Mouse (Mus musculus): ENCODE results near the gene Frrs1l. TPM values are rescaled to one million over a fixed set of nuclear protein-coding genes. Genes with fewer than 3 reads are reported as not detected.

Gene Frrs1l
- total RNA-seq, 2 experiments from 2014 or later: 0.04 to 0.11 TPM

DNA sequence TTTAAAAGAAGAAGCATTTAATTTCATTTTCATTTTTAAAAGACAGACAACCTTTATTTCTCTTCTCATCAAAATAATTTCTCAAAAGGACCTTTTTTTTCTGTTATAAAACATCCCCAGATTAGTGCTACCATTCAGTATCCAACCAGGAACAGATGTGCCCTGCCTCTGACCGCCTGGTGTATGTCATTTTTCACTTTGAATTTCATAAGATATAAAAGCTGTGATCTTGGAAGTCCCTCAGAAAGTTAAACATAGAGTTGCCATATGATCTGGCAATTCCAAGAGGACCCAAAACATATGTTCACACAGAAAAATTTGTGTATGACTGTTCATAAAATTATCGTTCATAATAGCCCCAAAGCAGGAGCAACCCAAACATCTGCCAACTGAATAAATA is 1.8 kb upstream of the Frrs1l start:
- DNase-seq: no peak
- intact Hi-C loops (cut with DNase I; ENCODE audit: low total_unique reads): no loop called here

DNA sequence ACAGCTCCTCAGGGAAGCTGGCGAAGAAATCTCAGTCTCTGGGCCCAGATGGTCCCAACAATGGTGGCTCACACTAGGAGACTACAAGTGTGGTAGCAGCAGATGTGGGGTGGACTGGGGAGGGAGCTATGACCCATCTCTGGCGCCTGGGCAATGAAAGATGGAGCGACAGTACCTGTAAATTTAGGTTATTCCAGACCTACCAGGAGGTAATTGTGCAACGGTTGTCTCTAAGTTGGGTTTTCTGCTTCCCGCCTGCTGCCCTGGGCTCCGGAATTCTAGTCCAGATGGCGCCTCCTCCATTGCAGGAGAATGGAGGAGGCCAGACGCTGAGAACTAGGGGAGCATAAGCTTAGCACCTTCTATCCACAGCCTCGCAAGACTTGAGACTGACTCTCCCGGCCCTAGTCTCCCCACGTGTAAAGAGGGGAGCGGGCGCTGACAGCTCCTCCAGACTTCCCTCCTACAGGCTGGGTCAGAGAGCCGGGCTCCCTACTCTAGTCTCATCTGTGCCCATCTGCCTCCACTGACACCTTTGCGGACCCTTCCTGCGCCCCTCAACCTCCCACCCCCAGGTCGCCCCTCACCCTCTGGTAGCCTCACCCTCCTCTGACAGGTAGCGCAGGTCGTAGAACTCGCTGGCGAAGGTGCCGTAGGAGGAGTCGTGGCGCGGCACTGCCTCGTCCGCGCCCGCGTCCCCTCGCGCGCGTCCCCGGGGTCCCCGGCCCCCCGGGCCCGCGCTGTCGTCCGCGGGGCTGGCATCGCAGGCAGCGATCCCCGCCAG is 568 bp downstream of the Frrs1l start:
- intact Hi-C loops (cut with DNase I; ENCODE audit: low total_unique reads): no loop called here
- DNase-seq: no peak

DNA sequence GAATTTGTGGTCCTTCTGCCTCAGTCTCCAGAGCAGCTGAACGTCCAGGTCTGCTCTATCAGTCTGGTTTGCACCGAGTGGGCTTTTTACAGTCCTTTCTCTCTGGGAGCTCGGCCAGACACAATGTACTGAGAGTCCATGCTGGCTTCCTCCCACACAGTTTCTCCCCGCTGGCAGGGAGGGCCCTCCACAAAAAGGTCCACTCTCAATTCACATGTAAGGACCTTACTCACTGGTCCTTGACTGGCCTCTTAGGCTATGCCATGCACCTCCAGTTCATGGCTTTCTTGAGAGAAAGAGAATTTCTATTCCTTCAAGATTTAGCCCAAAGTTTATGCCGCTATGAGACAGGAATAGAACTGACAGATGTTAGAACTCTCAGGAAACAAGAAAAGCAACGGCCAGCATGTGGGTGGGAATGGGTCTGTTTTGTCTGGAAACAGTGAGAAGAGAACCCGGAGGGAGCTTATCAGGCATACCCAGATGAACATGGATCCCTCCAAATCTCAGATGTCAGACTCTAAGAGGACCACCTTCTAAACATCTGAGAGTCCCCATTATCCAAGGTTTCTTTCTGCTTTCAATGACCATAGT is 24.5 kb downstream of the Frrs1l start:
- no peak for DNase-seq
- intact Hi-C loops (cut with DNase I; ENCODE audit: low total_unique reads): no loop called here

DNA sequence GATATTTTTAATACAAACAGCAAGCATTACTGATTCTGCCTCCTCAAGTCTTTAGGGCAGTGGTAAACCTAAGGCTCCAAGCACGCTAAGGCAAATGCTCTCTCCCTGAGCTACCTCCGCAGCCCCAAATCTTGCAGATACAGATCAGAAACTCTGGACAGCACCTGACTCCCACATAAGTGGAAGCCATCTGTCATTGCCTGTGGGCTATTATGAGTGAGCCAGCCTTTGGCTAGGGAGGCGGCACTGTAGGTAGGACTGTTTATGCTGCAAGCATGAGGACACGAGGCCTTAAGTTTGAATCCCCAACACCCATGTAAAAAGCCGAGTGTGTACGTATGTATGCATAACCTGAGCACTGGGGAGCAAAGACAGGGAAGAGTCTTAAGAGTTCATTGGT is 26.5 kb downstream of the Frrs1l start:
- intact Hi-C loops (cut with DNase I; ENCODE audit: low total_unique reads): no loop called here
- DNase-seq: no peak

DNA sequence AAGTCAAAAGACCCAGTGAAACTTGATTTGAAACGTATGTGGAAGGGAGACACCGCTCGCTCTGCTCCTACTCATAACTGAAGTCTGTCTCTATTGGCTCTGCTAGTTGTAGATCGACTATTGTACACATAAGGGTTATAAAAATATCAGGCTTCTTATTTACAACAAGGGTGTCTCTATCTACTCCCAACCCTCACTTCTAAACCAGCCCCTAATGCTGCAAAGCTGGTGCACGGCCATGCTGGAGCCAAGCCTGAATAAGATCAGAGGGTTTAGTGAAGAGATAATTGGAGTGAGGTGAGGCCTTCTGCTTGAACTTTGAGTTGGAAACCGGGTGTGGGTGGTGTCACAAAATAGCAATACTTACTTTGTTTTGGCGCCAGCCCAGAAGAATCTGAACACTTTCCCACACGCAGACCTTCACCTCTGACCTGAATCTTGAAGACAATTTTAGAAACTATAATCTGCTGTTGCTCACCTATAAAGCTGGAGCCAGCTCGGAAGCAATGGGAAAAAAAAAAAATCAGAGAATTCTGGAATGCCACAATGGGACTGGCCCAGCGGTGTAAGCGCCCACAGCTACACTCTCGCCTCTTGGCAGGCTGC is 28.8 kb downstream of the Frrs1l start:
- no peak for DNase-seq
- intact Hi-C loops (cut with DNase I; ENCODE audit: low total_unique reads): no loop called here

DNA sequence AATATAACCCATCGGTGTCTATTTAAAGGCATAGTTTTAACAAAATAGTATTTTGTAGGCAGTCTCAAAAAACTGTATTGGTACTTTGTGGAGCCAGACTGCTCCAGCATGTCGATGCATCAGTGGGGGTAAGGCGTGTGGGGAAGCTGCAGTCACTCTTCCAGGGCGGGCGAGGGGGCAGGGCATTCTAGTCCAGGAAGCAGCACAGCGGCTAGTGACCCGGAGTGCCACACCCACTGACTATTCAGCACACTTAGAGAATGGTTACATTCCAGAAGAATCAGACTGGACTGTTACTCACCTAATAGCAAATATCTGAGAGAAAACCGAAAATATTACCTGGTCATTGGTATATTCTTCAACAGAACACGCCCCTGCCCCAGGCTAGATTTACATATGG is 32.7 kb downstream of the Frrs1l start:
- intact Hi-C loops (cut with DNase I; ENCODE audit: low total_unique reads): no loop called here

DNA sequence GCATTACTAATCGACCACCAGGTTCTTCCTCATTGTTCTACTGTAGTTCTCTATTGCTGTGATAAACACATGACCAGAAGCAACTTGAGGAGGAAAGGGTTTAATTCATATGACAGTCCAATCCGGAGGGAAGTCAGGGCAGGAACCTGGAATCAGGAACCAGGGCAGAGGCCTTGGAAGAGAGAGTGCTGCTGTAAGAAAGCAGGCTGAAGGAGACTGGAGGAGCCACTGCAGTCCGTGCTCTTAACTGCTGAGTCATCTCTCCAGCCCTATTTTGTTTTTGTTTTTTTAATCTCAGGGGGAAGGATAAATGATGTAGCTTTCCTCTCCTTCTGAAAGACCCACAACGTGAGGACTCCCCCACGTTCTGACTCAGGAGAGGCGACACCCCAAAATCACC is 37.0 kb downstream of the Frrs1l start:
- intact Hi-C loops (cut with DNase I; ENCODE audit: low total_unique reads): no loop called here
- DNase-seq: no peak

More for the DNA sequence above, 32.7 kb downstream of the Frrs1l start:
- DNase-seq: no peak

DNA sequence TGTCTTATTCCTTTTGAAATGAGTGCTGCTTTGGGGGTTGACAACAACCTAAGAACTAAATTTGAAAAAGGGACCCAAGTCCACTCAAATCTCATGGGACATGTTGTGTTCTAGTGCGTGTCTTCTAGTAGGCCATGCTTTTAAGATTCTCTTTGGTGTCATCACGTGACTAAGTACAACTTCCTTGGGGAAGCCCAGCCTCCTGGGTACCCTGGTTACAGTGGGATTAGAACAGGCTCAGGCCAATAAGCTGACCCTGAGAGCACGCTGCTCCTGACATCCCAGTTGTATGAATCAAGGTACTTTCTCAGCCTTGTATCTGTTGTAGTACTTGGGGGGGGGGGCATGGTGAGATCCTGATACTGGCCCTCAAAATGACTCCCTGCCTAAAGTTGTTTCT is 38.5 kb downstream of the Frrs1l start:
- intact Hi-C loops (cut with DNase I; ENCODE audit: low total_unique reads): no loop called here
- DNase-seq: no peak

DNA sequence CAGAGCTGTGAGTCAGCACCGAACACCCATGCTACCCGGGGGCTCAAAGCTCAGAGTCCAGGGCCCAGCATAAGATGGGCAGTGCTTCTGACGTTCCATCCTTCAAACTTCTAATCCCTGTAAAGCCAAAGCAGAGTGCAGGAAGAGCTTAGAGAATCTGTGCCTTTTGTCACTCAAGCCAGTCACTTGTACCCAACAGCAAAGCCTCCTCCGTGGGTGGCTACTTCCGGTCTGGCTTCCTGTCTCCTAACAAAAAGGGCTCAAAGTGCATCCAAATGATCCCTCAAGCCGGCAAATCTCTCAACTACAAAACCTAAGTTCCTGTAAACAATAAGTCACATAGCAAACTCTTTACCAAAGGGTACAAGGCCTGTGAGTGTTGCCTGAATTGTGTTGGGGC is 40.7 kb downstream of the Frrs1l start:
- intact Hi-C loops (cut with DNase I; ENCODE audit: low total_unique reads): no loop called here
- no peak for DNase-seq

DNA sequence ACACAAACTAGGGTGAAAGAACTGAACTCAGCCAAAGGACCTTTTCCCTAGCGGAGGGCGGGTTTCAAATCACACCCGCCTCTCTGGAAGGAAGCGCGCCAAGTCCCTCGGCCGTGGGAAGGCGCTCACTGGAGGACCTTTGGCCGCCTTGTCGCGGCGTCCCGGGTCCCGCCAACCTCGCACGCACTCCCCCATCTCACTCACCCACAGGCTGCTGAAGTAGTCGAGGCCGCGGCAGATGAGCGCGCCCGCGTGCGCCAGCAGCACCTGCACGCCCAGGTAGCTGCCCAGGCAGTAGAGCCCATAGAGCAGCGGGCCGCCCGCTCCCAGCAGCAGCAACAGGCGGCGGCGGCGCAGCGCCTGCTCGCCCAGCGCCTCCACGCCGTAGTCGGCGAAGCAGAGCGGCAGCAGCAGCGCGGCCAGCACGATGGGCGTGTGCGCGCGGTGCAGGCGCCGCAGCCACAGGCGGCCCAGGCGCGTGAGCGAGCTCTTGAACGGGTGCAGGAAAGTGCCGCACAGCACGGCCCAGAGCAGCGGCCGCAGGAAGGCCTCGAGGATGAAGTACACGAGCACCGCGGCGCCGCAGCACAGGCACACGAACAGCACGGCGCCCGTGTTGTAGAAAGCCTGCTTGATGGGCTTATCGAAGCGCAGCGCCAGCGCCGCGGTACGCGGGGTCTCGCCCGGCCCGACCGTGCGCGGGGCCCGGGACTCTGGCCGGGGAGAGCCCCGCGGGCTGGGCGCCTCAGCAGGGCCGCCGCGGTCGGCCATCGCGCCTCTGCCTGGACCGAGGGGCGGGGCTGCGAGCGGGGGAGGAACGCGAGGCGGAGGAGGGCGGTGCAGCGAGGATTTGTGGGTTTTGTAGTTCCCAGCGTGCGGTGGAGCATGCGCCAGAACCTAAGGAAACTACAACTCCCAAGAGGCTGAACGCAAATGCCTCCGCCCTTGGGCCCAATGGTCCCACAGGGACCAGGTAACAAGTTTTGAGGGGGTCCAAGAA is 43.2 kb downstream of the Frrs1l start, which contains the start of gene Tmem245:
Gene Tmem245, minus strand, starts transcription at position 797 of the 1,000 bp plus-strand sequence.
- DNase-seq: peak; percentile 95
- intact Hi-C loops (cut with DNase I; ENCODE audit: low total_unique reads): no loop called here

DNA sequence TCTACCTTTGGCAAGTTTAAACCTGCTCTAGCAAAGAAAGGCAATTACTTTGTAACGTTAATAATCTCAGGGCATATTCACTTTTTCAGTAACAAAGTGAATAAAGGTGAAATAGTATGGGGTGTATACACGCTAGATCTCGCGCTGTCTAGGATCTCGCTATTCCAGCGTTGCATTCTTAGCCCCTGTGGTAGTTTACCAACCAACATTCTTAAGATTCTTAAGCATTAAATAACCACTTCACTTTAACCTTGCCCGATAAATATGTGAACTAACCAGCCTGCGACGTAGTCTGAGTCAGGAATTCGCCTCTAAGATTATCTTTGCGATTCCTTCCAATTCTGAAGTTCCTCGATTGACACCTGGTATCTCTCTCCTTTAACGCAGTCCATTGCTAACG is 44.0 kb downstream of the Frrs1l start:
- no peak for DNase-seq
- intact Hi-C loops (cut with DNase I; ENCODE audit: low total_unique reads): no loop called here

DNA sequence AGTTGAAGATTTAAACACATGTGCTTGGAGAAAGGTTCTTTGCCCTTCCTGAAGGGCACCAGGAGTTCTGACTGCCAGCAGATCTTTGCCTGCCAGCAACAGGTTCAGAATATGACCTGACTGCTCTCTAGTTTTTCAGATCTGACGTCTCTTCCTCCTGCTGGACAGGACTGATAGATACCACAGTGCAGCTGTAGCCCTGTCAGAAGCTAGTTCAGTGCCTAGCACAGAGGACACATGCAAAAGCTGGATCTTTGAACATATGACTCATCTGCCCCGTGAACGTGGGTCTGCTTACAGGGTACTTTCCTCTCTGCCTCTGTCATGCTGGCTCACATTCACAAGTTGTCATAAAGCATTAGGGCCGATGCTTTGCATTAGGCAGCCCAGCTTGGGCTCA is 45.9 kb downstream of the Frrs1l start:
- intact Hi-C loops (cut with DNase I; ENCODE audit: low total_unique reads): no loop called here
- peak; percentile 24 for DNase-seq

DNA sequence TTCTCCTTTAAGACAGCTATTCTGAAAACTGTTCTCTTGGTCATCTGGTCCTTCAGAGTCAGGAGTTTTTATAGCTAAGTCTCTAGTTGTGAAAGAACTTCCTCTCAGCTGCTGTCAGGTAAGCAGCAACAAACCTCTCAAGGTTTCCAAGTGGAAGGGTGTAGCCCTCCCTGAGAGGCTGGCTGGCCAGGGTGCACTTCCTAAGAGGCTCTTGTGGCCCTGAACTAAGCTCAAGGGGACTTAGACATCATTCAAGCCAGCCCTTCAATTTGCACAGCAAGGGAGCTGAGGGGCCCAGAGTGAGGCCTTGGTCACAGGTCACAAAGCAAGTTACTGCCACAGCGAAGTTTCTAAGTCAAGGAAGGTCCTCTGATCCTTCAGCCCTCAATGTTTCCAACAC is 46.9 kb downstream of the Frrs1l start:
- DNase-seq: no peak
- intact Hi-C loops (cut with DNase I; ENCODE audit: low total_unique reads): no loop called here

DNA sequence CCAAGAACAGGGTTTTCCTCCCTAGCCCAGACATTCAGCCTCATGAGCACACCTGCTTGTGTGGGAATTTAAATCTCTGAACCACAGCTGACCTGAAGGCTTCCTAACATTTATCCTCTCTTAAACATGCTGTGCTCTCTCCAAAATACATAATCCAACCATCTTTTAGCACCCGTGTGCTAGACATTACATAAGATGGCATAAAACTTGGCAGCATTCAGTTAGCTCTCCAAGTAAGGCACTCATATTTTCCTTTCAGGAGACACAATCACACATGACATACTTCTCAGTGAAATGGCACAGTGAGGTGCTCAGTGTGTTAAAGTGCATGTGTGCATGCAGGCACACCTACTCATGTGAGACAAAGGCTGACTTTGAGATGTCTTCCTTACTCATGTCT is 47.6 kb downstream of the Frrs1l start:
- DNase-seq: no peak
- intact Hi-C loops (cut with DNase I; ENCODE audit: low total_unique reads): no loop called here

DNA sequence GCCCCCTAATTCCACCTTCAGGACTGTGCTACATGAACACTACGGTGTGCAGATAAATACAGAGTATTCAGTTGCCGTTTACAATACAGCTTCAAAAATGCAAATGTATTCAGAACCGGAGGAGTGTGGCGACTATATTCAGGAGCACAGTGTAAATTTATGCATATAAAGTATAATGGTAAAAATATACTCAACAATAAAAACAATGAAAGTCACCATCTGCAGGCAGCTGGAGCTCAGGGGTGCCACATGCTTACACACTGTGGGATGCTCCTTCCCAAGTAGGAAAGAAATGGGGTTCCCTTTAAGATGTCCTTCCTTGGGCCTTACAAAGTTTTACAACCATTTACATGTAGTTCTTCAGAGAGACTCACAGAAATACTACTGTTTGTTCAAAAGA is 48.7 kb downstream of the Frrs1l start:
- intact Hi-C loops (cut with DNase I; ENCODE audit: low total_unique reads): no loop called here
- no peak for DNase-seq

DNA sequence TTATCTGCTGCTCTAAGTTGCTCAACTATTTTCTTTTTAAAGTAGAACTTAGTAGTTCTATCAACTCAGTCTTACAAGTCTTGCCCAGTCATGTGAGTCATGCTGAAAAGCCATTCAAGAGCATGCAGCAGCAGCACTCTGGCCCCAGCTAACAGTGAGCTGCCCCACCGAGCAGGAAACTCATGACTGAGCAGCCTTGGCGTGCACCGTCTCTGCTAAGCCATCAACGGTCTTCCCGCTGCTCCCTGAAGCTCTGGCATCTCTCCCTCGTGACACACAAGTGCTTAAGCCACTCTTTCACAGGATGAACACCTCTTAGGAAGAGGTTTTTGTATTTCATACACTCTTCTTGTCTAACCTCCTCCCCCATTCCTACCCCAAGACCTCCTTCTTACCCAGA is 53.1 kb downstream of the Frrs1l start:
- peak; percentile 32 for DNase-seq
- intact Hi-C loops (cut with DNase I; ENCODE audit: low total_unique reads): no loop called here

DNA sequence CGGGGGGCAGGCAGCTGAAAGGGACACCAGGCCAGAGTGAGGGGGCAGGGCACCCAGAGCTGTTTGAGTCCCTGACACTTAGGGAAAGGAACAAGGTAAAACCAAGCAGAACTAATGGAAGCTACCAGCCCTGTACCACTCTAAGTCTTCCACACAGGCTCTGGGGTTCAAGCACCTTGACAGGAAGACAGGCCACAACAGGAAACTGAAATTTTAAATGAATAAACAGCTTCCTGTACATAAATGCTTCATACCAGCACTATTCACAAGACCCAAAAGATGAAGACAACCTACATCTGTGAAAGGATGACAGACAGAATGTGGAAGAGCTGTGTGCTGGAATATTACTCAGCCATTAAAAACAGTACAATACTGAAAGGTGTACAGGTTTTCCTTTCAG is 54.9 kb downstream of the Frrs1l start:
- intact Hi-C loops (cut with DNase I; ENCODE audit: low total_unique reads): no loop called here
- DNase-seq: no peak

DNA sequence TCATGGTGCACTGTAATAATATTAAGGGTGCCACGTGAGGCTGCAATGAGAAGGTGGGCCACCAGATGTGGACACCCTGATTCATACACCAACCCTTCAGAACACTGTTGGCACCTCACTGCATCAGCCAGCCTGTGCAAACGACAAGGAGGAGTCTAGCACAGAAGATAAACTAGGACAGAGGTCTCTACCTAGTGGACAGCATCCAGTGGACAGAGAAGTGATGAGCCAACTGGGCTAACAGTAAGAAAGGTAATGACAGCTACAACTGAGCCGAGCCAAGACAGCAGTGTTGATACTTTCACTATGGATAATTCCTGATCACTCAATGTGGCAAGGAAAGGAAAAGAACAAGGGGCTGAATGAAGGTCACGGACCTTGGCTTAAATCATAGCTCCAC is 57.0 kb downstream of the Frrs1l start:
- DNase-seq: no peak
- intact Hi-C loops (cut with DNase I; ENCODE audit: low total_unique reads): no loop called here

DNA sequence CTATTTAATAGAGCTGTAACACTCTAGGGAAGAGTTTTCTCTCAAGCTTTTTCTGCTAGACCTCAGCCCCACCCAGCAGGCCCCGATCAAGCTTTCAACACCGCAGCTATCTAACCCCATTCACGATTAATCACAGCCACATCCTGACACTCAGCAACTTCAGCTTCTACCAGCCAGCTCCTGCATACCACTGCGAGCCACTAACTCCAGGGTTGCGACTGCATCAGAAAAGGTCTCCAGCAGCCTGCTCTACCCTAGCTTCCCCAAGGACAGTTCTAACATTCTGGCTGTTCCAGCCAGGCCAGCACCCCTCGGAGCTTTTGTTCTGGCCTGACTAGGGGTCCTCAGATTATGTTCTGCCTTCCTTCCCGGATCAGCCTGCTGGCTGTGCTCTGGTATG is 58.1 kb downstream of the Frrs1l start:
- no peak for DNase-seq
- intact Hi-C loops (cut with DNase I; ENCODE audit: low total_unique reads): no loop called here

DNA sequence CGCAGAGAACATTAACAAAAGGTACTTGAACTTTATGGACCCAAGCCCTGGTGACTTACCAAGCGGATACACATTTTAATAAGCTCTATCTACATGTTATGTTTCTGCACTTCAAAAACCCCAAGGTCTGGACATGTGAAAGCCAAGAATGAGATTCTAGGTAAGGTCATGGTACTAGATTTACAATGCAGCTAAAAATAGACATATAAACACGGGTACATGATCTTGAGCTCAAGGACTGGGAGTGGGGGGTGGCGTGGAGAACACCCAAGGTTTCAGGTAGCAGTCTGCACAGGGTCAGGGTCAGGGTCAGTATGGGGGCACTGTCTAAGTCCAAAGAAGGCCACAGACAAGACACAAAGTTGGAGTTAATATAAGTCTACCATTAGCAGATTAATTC is 59.9 kb downstream of the Frrs1l start:
- intact Hi-C loops (cut with DNase I; ENCODE audit: low total_unique reads): no loop called here
- DNase-seq: no peak
